Comparison of ENCODE assay signal across 8 mouse cellular contexts in genomic region chr1:180848511-180849241, GRCm38 (mm10). TPM values are rescaled to one million over a fixed set of nuclear protein-coding genes. Genes with fewer than 3 reads are reported as not detected.
DNase-seq lines count a peak whose midpoint lies in the region; ATAC-seq lines count a peak whose summit lies in the region.

No protein-coding gene starts in this region.

- peak overlapping the region; percentile 30 for H3K4me3 ChIP-seq in hindbrain, embryonic 12.5 days

- no peaks in the 10 kb centered on the region for H3K9me3 ChIP-seq in hindbrain, embryonic 12.5 days (replicated peaks)

- H3K27ac ChIP-seq in hindbrain, embryonic 12.5 days = peak overlapping the region; percentile 99

- H3K4me2 ChIP-seq in hindbrain, embryonic 12.5 days (replicated peaks) = peak overlapping the region; percentile 54

- H3K27me3 ChIP-seq in hindbrain, embryonic 12.5 days = no peaks in the 10 kb centered on the region

- H3K4me1 ChIP-seq in hindbrain, embryonic 12.5 days = peaks cover 35% of the 10 kb centered on the region

- DNase-seq in NIH3T3 (ENCODE audit: low read depth) = peak; percentile 64
- DNase-seq in cerebellum, postnatal 14 days = peak; percentile 81 to 86
- DNase-seq in frontal cortex, postnatal 25 days (ENCODE audit: low spot score in 2 of 2) = peak; percentile 17 to 18
- peak; percentile 55 to 59 for DNase-seq in layer of hippocampus, postnatal 14 days (ENCODE audit: low spot score in 2 of 2)
- DNase-seq in lung, postnatal 10 days = peak; percentile 87
- peak; percentile 38 for DNase-seq in ovary, postnatal 36 days (ENCODE audit: low spot score)
- DNase-seq in urinary bladder, postnatal 25 days (ENCODE audit: low spot score) = peak; percentile 33

- H3K36me3 ChIP-seq in hindbrain, embryonic 12.5 days = no peaks in the 10 kb centered on the region; the same call in 1 of the 2 replicates

- H3K9ac ChIP-seq in hindbrain, embryonic 12.5 days = peak overlapping the region; percentile 53

- ATAC-seq in hindbrain, embryonic 12.5 days (ENCODE audit: low FRiP score) = peak; percentile 26; the same call in 1 of the 2 replicates

- WGBS in hindbrain, embryonic 12.5 days = 16% methylated on average over 11 of the region's 11 CpGs

RNA-seq across cellular contexts. Expression of gene Sde2, which starts 2.3 kb away (rescaled TPM):
- 35.6 and 39.7 TPM in 2 replicates for polyA plus RNA-seq in hindbrain, embryonic 12.5 days (2016; fragmentation: Nextera tagmentation; extraction: Ambion mirVana)
- total RNA-seq in layer of hippocampus, postnatal 14 days (2021) = 10 to 100 TPM; 21.2 to 22.8 TPM

RNA-seq across cellular contexts. Expression of gene H3f3a, which starts 34.9 kb away (rescaled TPM):
- polyA plus RNA-seq in hindbrain, embryonic 12.5 days (2016; fragmentation: Nextera tagmentation; extraction: Ambion mirVana) = 3,274 and 3,635 TPM in 2 replicates
- 100 to 1,000 TPM; 418 to 459 TPM for total RNA-seq in layer of hippocampus, postnatal 14 days (2021)

RNA-seq across cellular contexts. Expression of gene Lefty2, which starts 44.2 kb away (rescaled TPM):
- polyA plus RNA-seq in hindbrain, embryonic 12.5 days (2016; fragmentation: Nextera tagmentation; extraction: Ambion mirVana) = 0.08 TPM in 1 of 2 replicates, not detected in the other
- total RNA-seq in layer of hippocampus, postnatal 14 days (2021) = 1 to 10 TPM; 5.1 to 5.2 TPM

RNA-seq across cellular contexts. Expression of gene Pycr2, which starts 55.4 kb away (rescaled TPM):
- polyA plus RNA-seq in hindbrain, embryonic 12.5 days (2016; fragmentation: Nextera tagmentation; extraction: Ambion mirVana) = 80.3 and 91.6 TPM in 2 replicates
- total RNA-seq in layer of hippocampus, postnatal 14 days (2021) = 10 to 100 TPM; 41.5 to 43.4 TPM

Comparison
In these comparisons a context has a peak if more than half of its experiments do, and no peak if none do; other contexts are left out.
1. Peak in every context shown above with its lines: DNase-seq, ATAC-seq, H3K4me3 ChIP-seq and H3K27ac ChIP-seq.
2. DNase-seq: peak in every context shown above with its lines; median percentile 87 in lung, postnatal 10 days; 84 in cerebellum, postnatal 14 days; 64 in NIH3T3; 57 in layer of hippocampus, postnatal 14 days; 38 in ovary, postnatal 36 days; 33 in urinary bladder, postnatal 25 days; 18 in frontal cortex, postnatal 25 days.